Mouse (Mus musculus): ENCODE measurements around the gene Syt7. TPM values are rescaled to one million over a fixed set of nuclear protein-coding genes. Genes with fewer than 3 reads are reported as not detected.

Gene Syt7
- polyA plus RNA-seq (2015; fragmentation: Nextera tagmentation; extraction: Ambion mirVana) = 32.7 and 43.1 TPM in 2 replicates

DNA sequence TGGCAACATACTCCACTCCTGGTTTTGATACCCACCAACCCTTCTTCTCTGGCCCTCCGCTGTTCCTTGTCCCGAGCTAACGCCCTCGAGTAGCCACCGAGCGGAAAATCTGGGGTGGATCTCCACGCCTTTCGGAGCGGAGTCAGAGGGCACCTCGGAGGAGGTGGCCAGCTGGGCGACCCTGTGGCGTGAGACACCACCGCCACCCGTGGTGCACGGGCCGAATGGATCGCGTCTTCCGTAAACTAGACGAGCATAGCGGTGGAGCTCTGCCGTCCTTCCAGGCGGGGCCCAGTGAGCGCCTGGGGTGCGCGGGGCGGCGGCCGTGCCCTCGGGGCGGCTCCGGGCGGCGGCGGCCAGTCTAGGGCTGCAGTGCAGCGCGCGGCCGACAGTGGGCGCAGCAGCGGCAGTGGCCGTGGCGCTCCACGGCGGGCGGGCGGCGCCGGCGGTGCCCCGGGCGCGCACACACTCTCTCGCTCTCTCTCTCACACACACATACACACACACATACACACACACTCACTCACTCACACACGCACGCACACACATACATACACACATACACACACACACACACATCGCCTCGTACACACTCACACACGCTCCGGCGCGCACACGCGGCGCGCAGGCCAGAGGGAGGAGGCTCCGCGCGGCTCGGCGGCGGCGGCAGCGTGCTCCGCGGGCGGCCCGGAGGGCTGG, at the start of gene Syt7:
TSS of gene Syt7 (plus strand) at position 476 of the 699 bp plus-strand sequence.

DNA sequence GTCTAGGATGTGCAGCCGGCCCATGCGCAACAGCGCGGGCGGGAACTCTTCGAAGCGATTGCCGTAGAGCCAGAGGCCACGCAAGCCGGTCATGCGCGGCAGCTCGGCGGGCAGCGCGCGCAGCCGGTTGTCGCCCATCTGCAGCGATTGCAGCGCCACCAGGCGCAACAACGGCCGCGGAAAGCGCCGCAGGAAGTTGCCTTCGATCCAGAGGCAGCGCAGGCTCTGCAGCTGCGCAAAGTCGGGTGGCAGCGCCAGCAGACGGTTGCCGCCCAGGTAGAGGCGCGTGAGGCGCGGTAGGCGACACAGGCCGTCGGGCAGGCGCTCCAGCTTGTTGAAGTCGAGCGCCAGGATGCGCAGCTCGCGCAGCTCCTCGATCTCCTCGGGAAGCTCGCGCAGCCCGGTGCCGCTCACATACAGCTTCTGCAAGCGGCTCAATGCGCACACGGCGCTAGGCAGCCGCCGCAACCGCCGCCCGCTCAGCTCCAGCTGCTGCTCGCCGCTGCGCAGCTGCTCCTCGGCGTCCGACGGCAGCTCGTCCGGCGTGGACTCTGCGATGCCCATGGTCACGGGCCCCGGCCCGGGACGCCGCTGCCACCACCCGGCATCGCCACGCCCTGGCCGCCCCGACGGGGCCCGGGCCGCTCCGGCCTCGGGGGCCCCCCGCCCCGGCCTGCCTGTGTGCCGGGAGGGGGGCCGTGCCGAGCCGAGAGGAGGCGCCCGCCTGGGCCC, 68.0 kb downstream of the Syt7 start, which contains the start of gene Lrrc10b:
TSS of gene Lrrc10b (minus strand) at position 722 of the 732 bp plus-strand sequence.

DNA sequence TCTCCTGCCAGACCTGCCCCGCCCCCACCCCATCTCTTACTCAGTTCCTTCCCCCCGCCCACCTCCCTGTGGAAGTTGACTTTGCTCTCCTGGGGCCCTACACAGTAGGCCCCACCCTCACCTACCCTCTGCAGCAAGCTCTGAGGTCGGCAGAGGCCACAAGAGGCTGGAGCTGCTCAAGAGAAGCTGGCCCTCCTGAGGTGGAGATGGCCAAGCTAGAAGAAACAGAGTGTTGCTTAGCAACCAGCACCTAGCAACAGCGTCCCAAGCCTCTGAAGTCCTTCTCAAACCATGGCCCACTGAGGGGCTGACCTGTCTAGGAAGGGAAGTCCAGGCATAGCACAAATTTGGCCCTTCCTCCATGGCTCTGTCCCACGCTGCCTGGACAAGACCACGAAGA, 93.8 kb downstream of the Syt7 start, which contains the start of gene Ppp1r32:
TSS of gene Ppp1r32 (minus strand) at position 226 of the 400 bp plus-strand sequence.

Other genes starting within 250 kb of the Syt7 start
- 139 and 145 TPM in 2 replicates for gene Fads1, start 206.2 kb upstream of the Syt7 start, polyA plus RNA-seq (2015; fragmentation: Nextera tagmentation; extraction: Ambion mirVana)
- gene Tmem258, start 185.1 kb upstream of the Syt7 start, polyA plus RNA-seq (2015; fragmentation: Nextera tagmentation; extraction: Ambion mirVana) = 345 TPM in 2 replicates
- 16.6 and 18.9 TPM in 2 replicates for gene Fen1, start 184.9 kb upstream of the Syt7 start, polyA plus RNA-seq (2015; fragmentation: Nextera tagmentation; extraction: Ambion mirVana)
- gene Myrf, start 148.3 kb upstream of the Syt7 start, polyA plus RNA-seq (2015; fragmentation: Nextera tagmentation; extraction: Ambion mirVana) = 2.1 and 3.2 TPM in 2 replicates
- gene Dagla, start 84.2 kb upstream of the Syt7 start, polyA plus RNA-seq (2015; fragmentation: Nextera tagmentation; extraction: Ambion mirVana) = 11.3 and 13.8 TPM in 2 replicates
- 2.3 and 2.5 TPM in 2 replicates for gene Lrrc10b, start 68.4 kb downstream of the Syt7 start, polyA plus RNA-seq (2015; fragmentation: Nextera tagmentation; extraction: Ambion mirVana)
- 1.7 and 1.8 TPM in 2 replicates for gene Ppp1r32, start 93.8 kb downstream of the Syt7 start, polyA plus RNA-seq (2015; fragmentation: Nextera tagmentation; extraction: Ambion mirVana)
- gene Cpsf7, start 136.2 kb downstream of the Syt7 start, polyA plus RNA-seq (2015; fragmentation: Nextera tagmentation; extraction: Ambion mirVana) = 28.2 and 32.1 TPM in 2 replicates
- gene Sdhaf2, start 137.1 kb downstream of the Syt7 start, polyA plus RNA-seq (2015; fragmentation: Nextera tagmentation; extraction: Ambion mirVana) = 66.1 and 68.5 TPM in 2 replicates
- gene Tmem216, start 167.1 kb downstream of the Syt7 start, polyA plus RNA-seq (2015; fragmentation: Nextera tagmentation; extraction: Ambion mirVana) = 47.7 and 51.7 TPM in 2 replicates
- gene Cyb561a3, start 188.1 kb downstream of the Syt7 start, polyA plus RNA-seq (2015; fragmentation: Nextera tagmentation; extraction: Ambion mirVana) = 15.8 and 18.5 TPM in 2 replicates
- gene Tmem138, start 188.3 kb downstream of the Syt7 start, polyA plus RNA-seq (2015; fragmentation: Nextera tagmentation; extraction: Ambion mirVana) = 32.0 and 35.3 TPM in 2 replicates
- 107 and 120 TPM in 2 replicates for gene Ddb1, start 216.2 kb downstream of the Syt7 start, polyA plus RNA-seq (2015; fragmentation: Nextera tagmentation; extraction: Ambion mirVana)
- gene Tkfc, start 216.6 kb downstream of the Syt7 start, polyA plus RNA-seq (2015; fragmentation: Nextera tagmentation; extraction: Ambion mirVana) = 15.1 and 17.3 TPM in 2 replicates
- 1.8 and 2.3 TPM in 2 replicates for gene Vwce, start 245.1 kb downstream of the Syt7 start, polyA plus RNA-seq (2015; fragmentation: Nextera tagmentation; extraction: Ambion mirVana)